Mouse (Mus musculus): ENCODE data around the gene Tmem245. TPM values are rescaled to one million over a fixed set of nuclear protein-coding genes. Genes with fewer than 3 reads are reported as not detected.
"Not testable (repeated sequence)": the region's sequence is repeated elsewhere in the genome, so short reads cannot be mapped to it uniquely, and the experiment has no call there.

The Tmem245 gene
- polyA plus RNA-seq, 1 experiment, result 17.0 TPM

GRCm38 (mm10) chr4:56926971-56927370 is 20.3 kb downstream of the Tmem245 start:
- DNase-seq (ENCODE audit: low spot score), result no peak

GRCm38 (mm10) chr4:56922229-56922628 is 25.0 kb downstream of the Tmem245 start:
- no peak for DNase-seq (ENCODE audit: low spot score)

DNA sequence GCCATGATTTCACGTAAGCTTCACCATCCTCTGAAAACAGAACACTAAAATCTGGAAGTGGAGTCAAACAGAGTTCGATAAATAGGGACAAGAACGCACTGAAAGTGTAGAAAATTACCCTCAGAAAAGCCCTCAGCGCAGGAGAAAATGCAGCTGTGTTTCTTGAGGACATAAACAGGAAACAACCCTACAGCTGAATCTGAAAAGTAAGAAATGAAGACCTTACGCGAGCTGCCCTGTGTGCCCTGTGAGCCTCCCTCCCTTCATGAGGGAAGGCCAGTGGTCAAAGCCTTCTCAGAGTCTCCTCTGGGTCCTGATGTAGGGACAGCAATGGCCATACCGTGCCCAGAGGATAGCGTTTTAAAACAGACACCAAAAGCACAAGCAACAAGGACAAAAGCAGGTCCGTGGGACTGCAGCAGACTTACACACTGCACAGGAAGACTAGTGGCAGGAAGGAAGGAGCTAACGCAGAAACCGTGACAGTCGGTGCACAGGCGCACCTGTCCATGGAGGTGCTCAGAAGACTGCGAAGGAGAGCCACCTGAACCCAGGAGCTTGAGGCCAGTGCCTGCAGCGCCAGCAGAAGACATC is 31.4 kb downstream of the Tmem245 start:
- DNase-seq (ENCODE audit: low spot score), result no peak

GRCm38 (mm10) chr4:56914761-56915160 is 32.5 kb downstream of the Tmem245 start:
- no peak for DNase-seq (ENCODE audit: low spot score)

GRCm38 (mm10) chr4:56914338-56914737 is 32.9 kb downstream of the Tmem245 start:
- DNase-seq (ENCODE audit: low spot score), result no peak

DNA sequence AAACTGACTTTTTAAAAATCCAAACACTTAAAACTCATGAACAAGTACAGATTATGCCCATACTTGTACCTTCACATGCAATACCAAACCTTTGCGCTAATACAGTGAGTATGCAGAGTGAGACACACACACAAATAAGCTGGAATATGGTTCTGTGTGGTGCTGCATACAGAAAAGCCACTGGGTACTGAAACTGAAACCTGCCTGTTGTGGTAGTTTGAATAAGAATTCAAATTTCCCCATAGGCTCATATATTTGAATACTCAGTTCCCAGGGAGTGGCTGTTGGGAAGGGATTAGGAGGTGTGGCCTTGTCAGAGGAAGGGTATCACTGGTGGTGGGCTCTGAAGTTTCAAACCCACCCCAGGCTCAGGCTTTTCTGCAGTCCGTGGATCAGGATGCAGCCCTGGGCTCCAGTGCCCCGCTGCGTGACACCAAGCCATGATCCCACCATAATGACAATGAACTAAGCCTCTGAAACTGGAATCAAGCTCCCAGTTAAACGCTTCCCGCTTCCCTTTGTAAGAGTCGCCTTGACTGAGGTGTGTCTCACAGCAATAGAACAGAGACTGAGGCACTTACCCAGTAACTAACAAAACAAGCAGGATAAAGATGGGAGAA is 34.7 kb downstream of the Tmem245 start:
- no peak for DNase-seq (ENCODE audit: low spot score)

DNA sequence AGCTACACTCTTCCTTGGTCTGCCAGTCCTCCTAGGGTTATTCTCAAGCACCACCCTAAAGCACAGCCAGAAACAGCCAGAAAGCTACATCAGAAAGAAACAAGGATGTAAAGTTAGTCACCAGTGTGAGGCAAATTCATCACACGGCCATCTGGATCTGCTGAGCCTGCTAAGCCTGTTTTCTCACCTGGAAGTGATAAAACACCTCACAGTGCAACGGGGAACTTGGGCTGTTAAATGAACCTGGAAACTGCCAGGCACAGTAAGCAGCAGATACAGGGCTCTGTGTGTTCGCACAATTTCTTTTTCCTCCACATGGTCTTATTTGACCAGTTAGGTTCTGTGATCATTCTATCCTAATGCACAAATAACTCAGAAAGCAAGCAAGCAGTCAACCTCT is 37.7 kb downstream of the Tmem245 start:
- DNase-seq (ENCODE audit: low spot score), result no peak

GRCm38 (mm10) chr4:56907671-56908070 is 39.6 kb downstream of the Tmem245 start:
- no peak for DNase-seq (ENCODE audit: low spot score)

GRCm38 (mm10) chr4:56906926-56907325 is 40.3 kb downstream of the Tmem245 start:
- DNase-seq (ENCODE audit: low spot score), result no peak

DNA sequence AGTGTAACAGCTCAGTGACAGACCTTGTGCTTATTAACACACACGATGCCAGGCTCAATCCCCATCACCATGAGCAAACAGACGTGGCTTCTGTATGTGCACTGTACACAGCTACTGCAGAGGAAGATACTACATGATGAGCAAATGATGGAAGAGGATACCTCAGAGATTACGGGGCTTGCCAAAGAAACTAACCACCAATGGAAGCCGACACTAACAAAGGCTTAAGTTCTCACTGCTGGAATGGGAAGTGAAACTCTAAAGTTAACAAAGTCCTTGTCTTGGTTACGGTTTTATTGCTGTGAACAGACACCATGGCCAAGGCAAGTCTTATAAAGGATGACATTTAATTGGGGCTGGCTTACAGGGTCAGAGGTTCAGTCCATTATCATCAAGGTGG is 41.7 kb downstream of the Tmem245 start:
- no peak for DNase-seq (ENCODE audit: low spot score)

GRCm38 (mm10) chr4:56901671-56902070 is 45.6 kb downstream of the Tmem245 start:
- DNase-seq (ENCODE audit: low spot score), result no peak

GRCm38 (mm10) chr4:56899216-56899615 is 48.0 kb downstream of the Tmem245 start:
- no peak for DNase-seq (ENCODE audit: low spot score)

GRCm38 (mm10) chr4:56897511-56897910 is 49.7 kb downstream of the Tmem245 start:
- no peak for DNase-seq (ENCODE audit: low spot score)

DNA sequence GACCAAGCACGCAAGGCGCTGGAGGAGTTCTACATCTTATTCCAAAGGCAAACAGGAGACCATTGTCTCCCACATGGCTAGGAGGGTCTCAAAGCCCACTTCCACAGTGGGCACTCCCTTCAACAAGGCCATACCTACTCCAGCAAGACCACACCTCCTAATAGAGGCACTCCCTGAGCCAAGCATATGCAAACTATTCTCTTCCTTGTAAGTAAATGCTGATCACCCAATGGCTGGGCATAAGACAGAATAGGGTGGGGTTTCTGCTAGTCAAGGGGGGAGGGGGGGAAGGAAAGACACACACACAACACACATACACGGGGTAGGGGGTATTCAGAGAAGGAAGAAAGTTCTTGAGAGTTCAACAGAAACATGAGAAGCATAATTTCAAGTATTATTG is 53.0 kb downstream of the Tmem245 start:
- no peak for DNase-seq (ENCODE audit: low spot score)

- no peak for DNase-seq (ENCODE audit: low spot score)
Measured at GRCm38 (mm10) chr4:56892501-56893115, 54.6 kb downstream of the Tmem245 start.

DNA sequence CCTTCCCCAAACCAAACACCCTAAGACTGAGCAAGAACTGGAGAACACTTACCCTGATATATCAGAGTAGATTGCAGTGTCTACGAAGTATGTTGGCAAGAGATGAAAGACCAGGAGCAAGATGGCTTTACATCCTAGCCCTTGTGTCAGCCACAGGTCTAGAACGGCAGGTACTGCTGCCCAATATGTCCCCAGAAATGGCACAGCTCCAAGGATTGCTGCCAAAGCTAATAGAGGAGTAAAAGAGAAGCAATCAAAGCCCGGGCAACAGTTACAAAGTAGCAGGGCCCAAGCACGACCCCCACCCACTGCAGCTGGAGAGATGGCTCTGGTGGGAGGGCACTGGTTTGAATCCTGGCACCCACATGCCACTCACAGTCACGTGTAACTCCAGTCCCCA is 58.8 kb downstream of the Tmem245 start:
- DNase-seq (ENCODE audit: low spot score), result no peak

DNA sequence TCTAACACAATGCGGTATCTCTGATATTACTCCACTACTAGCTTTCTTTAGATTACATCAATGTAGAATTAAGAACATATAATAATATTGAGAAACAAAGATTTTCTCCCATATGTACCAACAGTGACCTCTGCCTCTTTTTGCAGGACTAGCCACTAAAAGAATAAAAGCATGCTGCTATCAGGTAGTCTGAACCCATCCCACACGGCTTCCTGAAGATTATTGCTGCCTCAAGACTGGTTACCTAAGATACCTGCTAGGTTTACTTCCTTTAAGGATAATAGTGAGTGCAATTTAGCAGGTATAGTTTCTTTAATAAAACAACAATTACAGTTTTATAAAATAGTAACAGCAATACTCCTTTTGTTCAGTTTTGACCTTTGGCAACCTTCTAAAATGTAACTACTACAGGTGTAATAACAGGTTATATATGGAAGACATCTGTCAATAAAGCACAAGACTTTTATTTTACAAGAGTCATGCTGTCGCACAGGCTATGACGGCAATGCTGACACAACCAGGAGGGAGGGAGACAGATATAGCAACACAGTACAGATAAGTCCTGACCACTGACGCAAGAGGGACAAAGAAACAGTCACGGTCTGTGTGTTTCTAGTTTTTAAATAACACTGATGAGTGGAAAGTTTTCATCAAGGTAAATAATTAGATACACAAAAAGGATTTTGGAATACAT is 60.8 kb downstream of the Tmem245 start:
- DNase-seq (ENCODE audit: low spot score), result no peak

DNA sequence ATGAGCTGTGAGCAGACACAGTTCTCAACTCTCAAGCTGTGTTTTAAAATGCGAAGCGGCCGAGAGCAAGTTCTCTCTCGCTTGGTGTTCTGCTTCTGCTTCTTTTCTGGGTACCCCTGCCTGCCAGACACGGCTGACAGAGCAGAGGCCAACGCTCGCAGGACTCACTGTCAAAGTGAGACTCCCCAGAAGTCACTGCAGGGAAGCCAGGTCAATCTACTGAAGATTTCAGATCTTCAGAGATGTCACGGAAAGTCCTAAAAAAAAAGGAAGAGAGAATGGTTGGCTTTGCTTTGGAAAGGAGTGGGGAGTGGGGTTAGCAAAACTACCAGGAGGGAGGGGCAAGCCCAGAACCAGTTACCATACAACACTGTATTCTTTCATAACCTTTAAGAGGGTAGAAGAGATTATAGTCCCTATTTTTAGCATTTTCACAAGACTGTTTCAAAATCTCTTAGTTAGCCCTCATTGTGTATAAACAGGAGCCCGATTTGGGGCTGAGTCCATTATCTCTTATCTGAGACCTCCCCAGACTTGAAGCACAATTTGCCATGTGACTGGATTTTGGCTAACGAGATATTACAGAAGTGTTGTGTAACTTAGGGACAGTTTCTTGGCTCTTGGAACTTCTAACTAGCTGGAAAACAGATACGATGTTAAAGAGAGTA is 67.1 kb downstream of the Tmem245 start:
- no peak for DNase-seq (ENCODE audit: low spot score)

GRCm38 (mm10) chr4:56878971-56879370 is 68.3 kb downstream of the Tmem245 start:
- no peak for DNase-seq (ENCODE audit: low spot score)

DNA sequence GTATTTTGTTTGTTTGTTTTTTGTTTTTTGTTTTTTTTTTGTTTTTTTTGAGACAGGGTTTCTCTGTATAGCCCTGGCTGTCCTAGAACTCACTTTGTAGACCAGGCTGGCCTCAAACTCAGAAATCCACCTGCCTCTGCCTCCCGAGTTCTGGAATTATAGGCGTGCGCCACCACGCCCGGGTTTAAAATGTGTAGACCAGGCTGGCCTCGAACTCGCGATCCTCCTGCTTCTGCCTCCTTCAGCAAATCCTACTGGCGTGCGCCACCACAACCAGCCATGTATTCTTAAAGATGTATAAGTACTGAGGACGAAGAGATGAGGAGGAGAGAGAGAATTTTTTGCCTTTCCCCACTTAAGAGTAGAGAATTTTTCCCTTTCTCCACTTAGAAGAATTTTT is 76.7 kb downstream of the Tmem245 start:
- not testable (repeated sequence) for DNase-seq (ENCODE audit: low spot score)

DNA sequence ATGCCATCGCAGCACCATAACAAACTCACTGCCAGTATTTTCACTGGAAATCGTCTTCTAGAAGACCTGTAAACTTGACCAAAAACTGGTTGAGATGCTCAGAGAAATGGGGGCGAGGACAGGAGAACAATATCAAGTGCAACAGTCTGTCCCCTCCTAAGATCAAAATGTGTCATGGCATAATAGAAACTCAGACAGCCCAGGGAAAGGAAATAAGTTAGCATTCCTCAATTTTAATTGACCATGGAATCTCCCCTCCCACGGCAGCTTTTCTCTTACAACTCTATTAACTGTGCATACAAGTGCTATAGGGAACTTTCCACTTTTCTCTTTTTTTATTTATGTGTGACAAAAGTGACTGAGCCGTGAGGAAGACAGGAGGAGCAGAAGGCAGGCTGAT is 79.5 kb downstream of the Tmem245 start:
- DNase-seq (ENCODE audit: low spot score), result no peak

DNA sequence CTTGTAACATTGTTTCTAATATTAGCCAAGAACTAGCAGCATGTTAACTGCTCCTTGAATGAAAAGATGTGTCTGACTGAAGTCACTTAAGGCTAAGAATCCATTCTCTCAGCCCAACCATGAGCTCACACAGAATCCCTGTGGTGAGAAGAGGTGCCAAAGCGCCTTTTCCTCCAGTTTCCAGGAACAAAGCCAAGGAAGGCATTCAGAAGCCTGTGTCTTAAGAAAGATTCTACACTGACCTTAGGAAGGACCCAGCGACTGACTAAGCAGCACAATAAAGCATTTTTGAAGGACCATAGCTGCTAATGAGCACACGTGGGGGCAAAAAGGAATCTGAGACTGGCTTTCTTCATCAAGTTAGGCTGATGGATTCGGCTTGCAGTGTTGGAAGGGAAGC is 81.3 kb downstream of the Tmem245 start:
- no peak for DNase-seq (ENCODE audit: low spot score)
